Mouse (Mus musculus) hindlimb bud, embryonic 11.5 days (tissue): ENCODE measurements around the gene 1700020D05Rik.

ENCODE experiments used
- DNase-seq: peaks from one replicate; pipeline ENCODE4 v3.0.0-alpha.2; 2012; ENCODE audit warnings: low read depth, low spot score; ENCODE audit errors: extremely low spot score

1700020D05Rik gene

GRCm38 (mm10) chr19:5455568-5455967, 48.0 kb downstream of the 1700020D05Rik start:
- no peak for DNase-seq

- no peak for DNase-seq
Measured at GRCm38 (mm10) chr19:5455037-5455436, 48.5 kb downstream of the 1700020D05Rik start.
